Mouse (Mus musculus) CH12.LX (cell line): ENCODE measurements around the gene Psma6. TPM values are rescaled to one million over a fixed set of nuclear protein-coding genes. Genes with fewer than 3 reads are reported as not detected.
A peak's percentile ranks its signal among the peaks of the same experiment; 100 is the strongest.

Experiments
- DNase-seq: peaks from one replicate; pipeline ENCODE4 v3.0.0-alpha.2; 2013; ENCODE audit errors: extremely low read depth
- H3K27ac ChIP-seq: 2 replicates; pipeline ENCODE4 v1.5.1; 2012; ENCODE audit warnings: low read depth, mild to moderate bottlenecking, control low read depth, moderate library complexity; ENCODE audit not compliant: insufficient read depth
- H3K27me3 ChIP-seq: replicated peaks from 2 replicates; pipeline ENCODE3; 2012; ENCODE audit warnings: inconsistent platforms
- H3K36me3 ChIP-seq, 2 experiments: replicated peaks in 1 of 2; 2 replicates each; pipeline versions ENCODE3 to v1.6.1; 2012; ENCODE audit warnings: inconsistent platforms in 1 of 2, low read length in 1 of 2, mild to moderate bottlenecking in 1 of 2, mixed read lengths in 1 of 2, moderate library complexity in 1 of 2; ENCODE audit not compliant: control insufficient read depth in 1 of 2, insufficient read depth in 1 of 2
- H3K4me1 ChIP-seq, 2 experiments: 2 replicates each; pipeline ENCODE4 v1.6.1; 2012; ENCODE audit warnings: inconsistent platforms in 1 of 2, moderate library complexity in 1 of 2; ENCODE audit not compliant: insufficient read depth in 2 of 2, control insufficient read depth in 1 of 2
- H3K4me2 ChIP-seq: 2 replicates; pipeline ENCODE4 v1.6.1; 2012; ENCODE audit warnings: low read depth, mild to moderate bottlenecking, control low read depth; ENCODE audit not compliant: poor library complexity, insufficient read depth, severe bottlenecking
- H3K4me3 ChIP-seq, 3 experiments: fragments of 150-350 bp in 1 of 3; sonication (generic) in 1 of 3; replicated peaks in 1 of 3; 2 replicates each; pipeline versions ENCODE3 to v1.5.1; 2011 to 2012; ENCODE audit warnings: low read depth in 2 of 3, low read length in 2 of 3, mild to moderate bottlenecking in 2 of 3, moderate library complexity in 2 of 3, control low read depth in 1 of 3, improper control_type of control experiment in 1 of 3, inconsistent platforms in 1 of 3, mixed read lengths in 1 of 3; ENCODE audit not compliant: poor library complexity in 1 of 3
- H3K79me2 ChIP-seq: replicated peaks from 2 replicates; pipeline ENCODE4 v1.6.1; 2012; ENCODE audit warnings: mild to moderate bottlenecking, moderate library complexity; ENCODE audit not compliant: control insufficient read depth, poor library complexity, insufficient read depth, severe bottlenecking; ENCODE audit errors: extremely low read depth
- H3K9ac ChIP-seq: 2 replicates; pipeline ENCODE4 v1.6.1; 2012; ENCODE audit warnings: low read depth, mild to moderate bottlenecking, control low read depth, moderate library complexity; ENCODE audit not compliant: insufficient read depth
- H3K9me3 ChIP-seq: replicated peaks from 2 replicates; pipeline ENCODE3; 2012; ENCODE audit warnings: low read length, inconsistent platforms, mixed read lengths
- CHD2 ChIP-seq: IDR thresholded peaks from 2 replicates; pipeline ENCODE4 v1.6.1; 2011; ENCODE audit warnings: low read length, improper control_type of control experiment
- E2F4 ChIP-seq: IDR thresholded peaks from 2 replicates; pipeline ENCODE4 v1.6.1; 2011; ENCODE audit warnings: low read depth, low read length, improper control_type of control experiment; ENCODE audit not compliant: insufficient replicate concordance
- EP300 ChIP-seq: IDR thresholded peaks from 2 replicates; pipeline ENCODE4 v1.6.1; 2011; ENCODE audit warnings: low read length, improper control_type of control experiment
- JUN ChIP-seq: IDR thresholded peaks from 2 replicates; pipeline ENCODE4 v1.6.1; 2011; ENCODE audit warnings: low read depth, mild to moderate bottlenecking, low read length, improper control_type of control experiment, moderate library complexity; ENCODE audit not compliant: insufficient read depth
- KAT2A ChIP-seq: IDR thresholded peaks from 2 replicates; pipeline ENCODE4 v1.6.1; 2012; ENCODE audit warnings: low read length, improper control_type of control experiment, inconsistent platforms; ENCODE audit not compliant: insufficient replicate concordance
- MEF2A ChIP-seq: IDR thresholded peaks from 2 replicates; pipeline ENCODE4 v1.6.1; 2014; ENCODE audit warnings: low read depth, mild to moderate bottlenecking, inconsistent platforms, low read length, improper control_type of control experiment, borderline replicate concordance
- MXI1 ChIP-seq: IDR thresholded peaks from 2 replicates; pipeline ENCODE4 v1.6.1; 2011; ENCODE audit warnings: mild to moderate bottlenecking, low read depth, low read length, improper control_type of control experiment
- POLR2A ChIP-seq: IDR thresholded peaks from 2 replicates; pipeline ENCODE4 v1.6.1; 2011; ENCODE audit warnings: low read depth, mild to moderate bottlenecking, improper control_type of control experiment, low read length
- RAD21 ChIP-seq: IDR thresholded peaks from 2 replicates; pipeline ENCODE4 v1.6.1; 2011; ENCODE audit warnings: low read depth, mild to moderate bottlenecking, low read length, improper control_type of control experiment, moderate library complexity
- RCOR1 ChIP-seq: conservative IDR thresholded peaks from 2 replicates; pipeline ENCODE4 v1.6.1; 2012; ENCODE audit warnings: low read depth, mild to moderate bottlenecking, inconsistent platforms, low read length, improper control_type of control experiment
- SIN3A ChIP-seq: IDR thresholded peaks from 2 replicates; pipeline ENCODE4 v1.6.1; 2012; ENCODE audit warnings: low read length, improper control_type of control experiment, inconsistent platforms
- ZKSCAN1 ChIP-seq: IDR thresholded peaks from 2 replicates; pipeline ENCODE4 v1.6.1; 2012; ENCODE audit warnings: low read depth, inconsistent platforms, low read length, improper control_type of control experiment, borderline replicate concordance
- ZNF384 ChIP-seq: IDR thresholded peaks from 2 replicates; pipeline ENCODE4 v1.6.1; 2012; ENCODE audit warnings: low read depth, low read length, improper control_type of control experiment, inconsistent platforms
- dilution Hi-C: fragments of 300-500 bp; cut with MboI; formaldehyde crosslinking; loops from 2 replicates; pipeline ENCODE4 v1.14.3; 2020; ENCODE audit warnings: low sequenced_read_pairs; ENCODE audit not compliant: extremely low pct_unique_long_range_greater_than_20kb, extremely low pct_ligation_motif_present
- in situ Hi-C: fragments of 300-500 bp; cut with MboI; formaldehyde crosslinking; loops from 3 replicates; pipeline ENCODE4 v1.14.3; 2019; ENCODE audit warnings: low sequenced_read_pairs, low pct_ligation_motif_present, low pct_unique_long_range_greater_than_20kb, mixed read lengths
- polyA plus RNA-seq: library from polyadenylated mRNA; unstranded; fragments of >175 nt; gene quantifications from 2 replicates; pipeline ENCODE4 v1.2.1, GENCODE M21; 2012; ENCODE audit warnings: low read depth; ENCODE audit not compliant: insufficient read length
- total RNA-seq, 2 experiments: library from RNA; depleted of rRNA; stranded (reverse); fragments of 300-350 nt in 1 of 2; fragments of >200 nt in 1 of 2; gene quantifications; 2 replicates each; pipeline ENCODE4 v1.2.3; 2012 to 2014

Psma6 gene
- total and polyA plus RNA-seq, 3 experiments, result 271 to 585 (median 307) TPM

DNA sequence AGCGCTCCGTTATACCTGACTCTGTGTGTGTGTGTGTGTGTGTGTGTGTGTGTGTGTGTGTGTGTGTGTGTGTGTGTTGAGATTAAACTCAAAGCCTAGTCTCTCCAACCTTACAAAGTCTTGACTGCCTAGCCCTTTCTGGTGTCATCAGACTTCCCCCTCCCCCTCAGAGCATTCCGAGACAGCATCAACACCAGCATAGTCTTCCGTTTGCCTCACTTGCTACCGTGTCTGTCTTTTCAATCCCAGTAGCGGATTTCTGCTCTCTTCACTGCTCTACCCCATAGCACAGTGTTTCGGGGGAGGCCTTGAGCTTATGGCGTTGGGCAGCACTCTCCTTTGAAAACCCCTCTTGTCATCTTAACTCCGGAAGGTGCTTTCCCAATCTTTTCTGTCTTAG lies 2.4 kb downstream of the Psma6 start:
- no peaks in the 10 kb centered on the region for H3K79me2 ChIP-seq
- no peak for DNase-seq
- no peak overlapping the region for H3K4me2 ChIP-seq
- in situ Hi-C loops, result loop anchor here (10.0 kb wide), 1 partner anchor 108 kb away; the partner anchor contains the start of gene Nfkbia
- peaks cover 35 to 61% of the 10 kb centered on the region in 2 experiments for H3K4me1 ChIP-seq
- no peaks in the 10 kb centered on the region for H3K9me3 ChIP-seq
- H3K4me3 ChIP-seq, result no peak overlapping the region
- no peak for TF ChIP-seq SIN3A
- no peak for TF ChIP-seq MXI1
- TF ChIP-seq MEF2A, result no peak
- no peak for TF ChIP-seq ZKSCAN1
- no peak for TF ChIP-seq RAD21
- TF ChIP-seq KAT2A, result no peak
- no peak for TF ChIP-seq CHD2
- TF ChIP-seq RCOR1, result no peak
- TF ChIP-seq EP300, result no peak
- H3K36me3 ChIP-seq, result peaks cover 8 to 22% of the 10 kb centered on the region in 2 experiments
- H3K27me3 ChIP-seq, result no peaks in the 10 kb centered on the region
- dilution Hi-C loops, result no loop called here
- H3K27ac ChIP-seq, result peak overlapping the region; percentile 33; the same call in 1 of the 2 replicates
- H3K9ac ChIP-seq, result no peak overlapping the region

- Histone ChIP-seq H3K4me3 (no peak overlapping the region), H3K27ac (0 out of 2 replicates have a peak overlapping the region, but pooled peaks have one; percentile 51), H3K36me3 (peaks cover 4 to 16% of the 10 kb centered on the region in 2 experiments), H3K4me2 (no peak overlapping the region), H3K4me1 (peaks cover 41 to 68% of the 10 kb centered on the region in 2 experiments), H3K9ac (no peak overlapping the region), H3K79me2 (no peaks in the 10 kb centered on the region), H3K9me3 (no peaks in the 10 kb centered on the region), H3K27me3 (no peaks in the 10 kb centered on the region)
- no peak for DNase-seq
- TF ChIP-seq E2F4, result no peak
- TF ChIP-seq ZNF384, result no peak
- TF ChIP-seq RAD21, result no peak
- TF ChIP-seq JUN, result no peak
- no peak for TF ChIP-seq KAT2A
- no peak for TF ChIP-seq EP300
- no peak for TF ChIP-seq POLR2A
- in situ Hi-C loops (loop anchor here (10.0 kb wide), 1 partner anchor 108 kb away; the partner anchor contains the start of gene Nfkbia), dilution Hi-C loops (no loop called here)
These were observed 3.2 kb downstream of the Psma6 start for GRCm38 (mm10) chr12:55387083-55387787.
